Mouse (Mus musculus) G1E (cell line): Measurements from ENCODE around the gene Ctnnbip1. TPM values are rescaled to one million over a fixed set of nuclear protein-coding genes. Genes with fewer than 3 reads are reported as not detected.

ENCODE experiments used
- ATAC-seq: 2 replicates; pipeline ENCODE4 v1.8.0; 2016; ENCODE audit warnings: mild to moderate bottlenecking; ENCODE audit not compliant: insufficient number of reproducible peaks, poor library complexity, low FRiP score, severe bottlenecking; ENCODE audit errors: extremely low read depth
- DNase-seq: peaks from one replicate; pipeline ENCODE4 v3.0.0; 2012; ENCODE audit warnings: low spot score
- H3K27me3 ChIP-seq: 2 replicates; pipeline ENCODE4 v1.6.1; 2012; ENCODE audit warnings: mild to moderate bottlenecking, low read length, inconsistent platforms; ENCODE audit not compliant: insufficient read depth
- H3K36me3 ChIP-seq: replicated peaks from 2 replicates; pipeline ENCODE3; 2012; ENCODE audit warnings: mild to moderate bottlenecking, inconsistent platforms
- H3K4me1 ChIP-seq: 2 replicates; pipeline ENCODE4 v1.6.1; 2012; ENCODE audit warnings: low read depth, low read length, inconsistent platforms, mixed read lengths; ENCODE audit not compliant: insufficient read depth
- H3K4me3 ChIP-seq: 2 replicates; pipeline ENCODE4 v1.5.1; 2012; ENCODE audit warnings: low read depth, mild to moderate bottlenecking, inconsistent platforms, low read length, moderate library complexity, mixed read lengths
- H3K9me3 ChIP-seq: replicated peaks from 2 replicates; pipeline ENCODE4 v1.6.1; 2012; ENCODE audit warnings: inconsistent platforms
- CTCF ChIP-seq: IDR thresholded peaks from 2 replicates; pipeline ENCODE4 v1.5.1; 2012; ENCODE audit warnings: low read depth, low read length, inconsistent platforms, mixed read lengths
- GATA1 ChIP-seq: IDR thresholded peaks from 2 replicates; pipeline ENCODE4 v1.6.1; 2012; ENCODE audit warnings: borderline replicate concordance, low read length, inconsistent platforms, mixed read lengths
- GATA2 ChIP-seq: IDR thresholded peaks from 2 replicates; pipeline ENCODE4 v1.6.1; 2012; ENCODE audit warnings: low read depth, low read length, inconsistent platforms, borderline replicate concordance
- POLR2AphosphoS5 ChIP-seq: IDR thresholded peaks from 2 replicates; pipeline ENCODE4 v1.6.1; 2012; ENCODE audit warnings: low read depth, low read length, inconsistent platforms; ENCODE audit not compliant: insufficient replicate concordance
- polyA plus RNA-seq: library from polyadenylated mRNA; stranded (reverse); fragments of >175 nt; gene quantifications from 2 replicates; pipeline ENCODE4 v1.2.3, GENCODE M21; 2012
- total RNA-seq, 2 experiments: library from RNA; stranded (forward) in 1 of 2; stranded (reverse) in 1 of 2; fragments of 200-1000 nt in 1 of 2; fragments of >200 nt in 1 of 2; fragmentation: Nextera tagmentation in 1 of 2; gene quantifications; 2 replicates each; pipeline ENCODE4 v1.2.3; 2014 to 2017

Ctnnbip1 gene
- total and polyA plus RNA-seq, 3 experiments: 0.98 to 2.9 (median 1.3) TPM

DNA sequence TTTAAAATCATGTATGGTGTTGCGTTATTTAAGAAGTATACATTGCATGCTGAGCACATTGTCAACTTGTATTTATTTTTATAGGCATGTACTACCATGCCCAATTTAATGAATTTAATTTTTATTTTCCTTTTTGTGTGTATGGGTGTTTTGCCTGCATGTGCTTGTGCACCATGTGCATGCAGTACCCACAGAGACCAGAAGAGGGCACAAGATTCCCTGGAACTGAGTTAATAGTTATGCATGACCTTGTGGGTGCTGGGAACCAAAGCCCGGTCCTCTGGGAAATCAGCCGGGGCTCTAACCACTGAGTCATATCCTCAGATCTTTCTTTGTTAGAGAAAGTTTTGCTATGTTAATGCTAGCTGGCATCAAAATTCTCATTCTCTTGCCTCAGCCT is 96.8 kb downstream of the Ctnnbip1 start:
- H3K36me3 ChIP-seq: no peaks in the 10 kb centered on the region
- no peak overlapping the region for H3K4me3 ChIP-seq
- DNase-seq (no peak), ATAC-seq (no peak)
- H3K9me3 ChIP-seq: peaks cover 2% of the 10 kb centered on the region
- no peak for TF ChIP-seq POLR2AphosphoS5
- TF ChIP-seq GATA1: no peak
- TF ChIP-seq GATA2: no peak
- no peak for TF ChIP-seq CTCF
- H3K4me1 ChIP-seq: no peaks in the 10 kb centered on the region
- H3K27me3 ChIP-seq: no peaks in the 10 kb centered on the region

Other genes with a start within 250 kb of the Ctnnbip1 start
- 34.6 and 43.0 TPM in 2 replicates for gene Kif1b, start 210.5 kb upstream of the Ctnnbip1 start, total RNA-seq (2014; fragmentation: Nextera tagmentation)
- 32.7 and 32.9 TPM in 2 replicates for gene Kif1b, start 210.5 kb upstream of the Ctnnbip1 start, total RNA-seq (2017)
- 2.6 and 3.6 TPM in 2 replicates for gene Kif1b, start 210.5 kb upstream of the Ctnnbip1 start, polyA plus RNA-seq
- 111 and 118 TPM in 2 replicates for gene Ube4b, start 91.5 kb upstream of the Ctnnbip1 start, total RNA-seq (2014; fragmentation: Nextera tagmentation)
- gene Ube4b, start 91.5 kb upstream of the Ctnnbip1 start, total RNA-seq (2017): 49.1 and 51.9 TPM in 2 replicates
- gene Ube4b, start 91.5 kb upstream of the Ctnnbip1 start, polyA plus RNA-seq: 336 and 346 TPM in 2 replicates
- gene Rbp7, start 63.3 kb upstream of the Ctnnbip1 start, total RNA-seq (2014; fragmentation: Nextera tagmentation): not detected in 2 replicates
- gene Rbp7, start 63.3 kb upstream of the Ctnnbip1 start, total RNA-seq (2017): not detected in 2 replicates
- gene Rbp7, start 63.3 kb upstream of the Ctnnbip1 start, polyA plus RNA-seq: not detected in 2 replicates
- not detected in 2 replicates for gene Tmem274, start 40.9 kb upstream of the Ctnnbip1 start, total RNA-seq (2014; fragmentation: Nextera tagmentation)
- not detected in 2 replicates for gene Tmem274, start 40.9 kb upstream of the Ctnnbip1 start, total RNA-seq (2017)
- gene Tmem274, start 40.9 kb upstream of the Ctnnbip1 start, polyA plus RNA-seq: not detected in 2 replicates
- gene Nmnat1, start 33.0 kb upstream of the Ctnnbip1 start, total RNA-seq (2014; fragmentation: Nextera tagmentation): 6.3 and 10.8 TPM in 2 replicates
- 8.5 and 10.5 TPM in 2 replicates for gene Nmnat1, start 33.0 kb upstream of the Ctnnbip1 start, total RNA-seq (2017)
- gene Nmnat1, start 33.0 kb upstream of the Ctnnbip1 start, polyA plus RNA-seq: 1.3 and 2.0 TPM in 2 replicates
- gene Lzic, start 33.0 kb upstream of the Ctnnbip1 start, total RNA-seq (2014; fragmentation: Nextera tagmentation): 21.7 and 22.7 TPM in 2 replicates
- 50.7 and 54.8 TPM in 2 replicates for gene Lzic, start 33.0 kb upstream of the Ctnnbip1 start, total RNA-seq (2017)
- 8.3 and 12.2 TPM in 2 replicates for gene Lzic, start 33.0 kb upstream of the Ctnnbip1 start, polyA plus RNA-seq
- gene Clstn1, start 68.2 kb downstream of the Ctnnbip1 start, total RNA-seq (2014; fragmentation: Nextera tagmentation): 0.19 and 0.38 TPM in 2 replicates
- gene Clstn1, start 68.2 kb downstream of the Ctnnbip1 start, total RNA-seq (2017): 0.22 and 0.41 TPM in 2 replicates
- 2.3 and 2.5 TPM in 2 replicates for gene Clstn1, start 68.2 kb downstream of the Ctnnbip1 start, polyA plus RNA-seq
- gene Pik3cd, start 184.3 kb downstream of the Ctnnbip1 start, total RNA-seq (2014; fragmentation: Nextera tagmentation): 17.3 and 23.9 TPM in 2 replicates
- 24.0 and 28.0 TPM in 2 replicates for gene Pik3cd, start 184.3 kb downstream of the Ctnnbip1 start, total RNA-seq (2017)
- gene Pik3cd, start 184.3 kb downstream of the Ctnnbip1 start, polyA plus RNA-seq: 37.0 and 40.3 TPM in 2 replicates
- gene Tmem201, start 219.8 kb downstream of the Ctnnbip1 start, total RNA-seq (2014; fragmentation: Nextera tagmentation): 13.1 and 13.8 TPM in 2 replicates
- gene Tmem201, start 219.8 kb downstream of the Ctnnbip1 start, total RNA-seq (2017): 3.0 and 3.1 TPM in 2 replicates
- 34.2 and 35.9 TPM in 2 replicates for gene Tmem201, start 219.8 kb downstream of the Ctnnbip1 start, polyA plus RNA-seq